Comparison of ENCODE assay signal across 24 mouse cellular contexts in the genomic region with DNA sequence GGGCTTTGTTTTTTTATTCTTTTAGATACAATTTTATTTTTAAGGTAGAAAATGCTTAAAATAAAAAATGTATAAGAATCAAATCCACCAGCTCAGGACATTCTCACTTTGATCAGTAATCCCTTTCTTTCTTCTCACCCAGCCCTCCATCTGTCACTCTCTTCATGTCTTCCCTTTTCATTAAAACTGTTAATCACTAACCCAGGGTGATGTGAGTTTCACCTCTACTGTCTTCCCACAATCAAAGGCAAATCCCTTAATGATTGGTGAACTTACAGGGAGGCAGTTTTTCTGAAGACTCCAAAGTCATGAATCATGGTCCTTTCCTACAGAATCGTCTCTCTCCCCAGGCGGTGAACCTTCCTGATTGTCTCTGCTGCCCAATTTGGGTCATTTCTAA.
"Had no signal": no experiment of that assay in that cellular context is flagged by ENCODE, and none has a peak within 500 bp of the region (broad histone marks: within the 10 kb centered on the region; RNA-seq: fewer than 3 reads in every experiment).

No protein-coding gene starts in this region.

- H3K4me2 ChIP-seq: heart, embryonic 12.5 days; hindbrain, embryonic 12.5 days; hindbrain, embryonic 14.5 days; intestine, embryonic 15.5 days; limb, embryonic 12.5 days; liver, embryonic 11.5 days; liver, embryonic 13.5 days had no signal

- H3K4me3 ChIP-seq: gastrocnemius, adult 2 months; heart, embryonic 10.5 days; heart, embryonic 12.5 days; hindbrain, embryonic 10.5 days; hindbrain, embryonic 12.5 days; intestine, embryonic 15.5 days; layer of hippocampus, adult 2 months; left cerebral cortex, adult 2 months; limb, embryonic 10.5 days; limb, embryonic 12.5 days; liver, embryonic 13.5 days had no signal

- H3K27me3 ChIP-seq: heart, embryonic 12.5 days; hindbrain, embryonic 12.5 days; intestine, embryonic 15.5 days; limb, embryonic 12.5 days; liver, embryonic 13.5 days had no signal

- H3K27ac ChIP-seq: gastrocnemius, adult 2 months; heart, embryonic 10.5 days; hindbrain, embryonic 10.5 days; hindbrain, embryonic 12.5 days; hindbrain, embryonic 14.5 days; intestine, embryonic 15.5 days; layer of hippocampus, adult 2 months; left cerebral cortex, adult 2 months; limb, embryonic 10.5 days; limb, embryonic 12.5 days; liver, embryonic 13.5 days had no signal

- H3K9ac ChIP-seq: heart, embryonic 12.5 days; hindbrain, embryonic 12.5 days; hindbrain, embryonic 14.5 days; intestine, embryonic 15.5 days; limb, embryonic 12.5 days; liver, embryonic 13.5 days had no signal

- H3K9me3 ChIP-seq: heart, embryonic 10.5 days; heart, embryonic 12.5 days; hindbrain, embryonic 10.5 days; hindbrain, embryonic 12.5 days; intestine, embryonic 15.5 days; limb, embryonic 10.5 days; limb, embryonic 12.5 days; liver, embryonic 13.5 days had no signal

- H3K36me3 ChIP-seq: intestine, embryonic 15.5 days had no signal

- H3K4me1 ChIP-seq: heart, embryonic 12.5 days; hindbrain, embryonic 10.5 days; hindbrain, embryonic 12.5 days; intestine, embryonic 15.5 days; limb, embryonic 10.5 days; limb, embryonic 12.5 days; liver, embryonic 13.5 days had no signal

- ATAC-seq: hindbrain, embryonic 16.5 days; inflammation-experienced regulatory T-cells, adult 6 months; intestine, embryonic 15.5 days; intestine, postnatal 0 days had no signal

- DNase-seq: gastrocnemius, adult 2 months; gastrocnemius, postnatal 10 days; gastrocnemius, postnatal 25 days; heart, adult 18-20 months; heart, postnatal 10 days; heart, postnatal 4 days; kidney, adult 2 months; kidney, postnatal 25 days; liver; liver, embryonic 13.5 days had no signal
